Comparison of ENCODE assay signal across 17 mouse cellular contexts in genomic region chr13:120277837-120278236, GRCm38 (mm10). TPM values are rescaled to one million over a fixed set of nuclear protein-coding genes. Genes with fewer than 3 reads are reported as not detected.
"Had no signal": no experiment of that assay in that cellular context is flagged by ENCODE, and none has a peak within 500 bp of the region (broad histone marks: within the 10 kb centered on the region; RNA-seq: fewer than 3 reads in every experiment).

No protein-coding gene starts in this region.

RNA-seq across cellular contexts. Expression of gene AF067061, which starts 14.9 kb away (rescaled TPM):
- total RNA-seq: layer of hippocampus, adult 18-20 months; layer of hippocampus, postnatal 25 days; left cerebral cortex, adult 18-20 months; left cerebral cortex, postnatal 25 days had no signal
- polyA plus RNA-seq: kidney, embryonic 16.5 days; limb, embryonic 10.5 days; limb, embryonic 13.5 days; liver, embryonic 13.5 days; lung, embryonic 15.5 days; midbrain, embryonic 10.5 days; midbrain, embryonic 13.5 days; midbrain, embryonic 16.5 days; neural tube, embryonic 11.5 days; neural tube, embryonic 14.5 days; stomach, embryonic 14.5 days; stomach, postnatal 0 days had no signal

RNA-seq across cellular contexts. Expression of gene BC147527, which starts 22.4 kb away (rescaled TPM):
- total RNA-seq: layer of hippocampus, adult 18-20 months; layer of hippocampus, postnatal 25 days; left cerebral cortex, adult 18-20 months; left cerebral cortex, postnatal 25 days had no signal
- polyA plus RNA-seq: kidney, embryonic 16.5 days; limb, embryonic 10.5 days; midbrain, embryonic 16.5 days; neural tube, embryonic 11.5 days; neural tube, embryonic 14.5 days had no signal

RNA-seq across cellular contexts. Expression of gene Tcstv3, which starts 38.8 kb away (rescaled TPM):
- total RNA-seq: layer of hippocampus, adult 18-20 months; layer of hippocampus, postnatal 25 days; left cerebral cortex, adult 18-20 months; left cerebral cortex, postnatal 25 days had no signal
- polyA plus RNA-seq: kidney, embryonic 16.5 days; limb, embryonic 10.5 days; limb, embryonic 13.5 days; liver, embryonic 13.5 days; lung, embryonic 15.5 days; midbrain, embryonic 10.5 days; midbrain, embryonic 13.5 days; midbrain, embryonic 16.5 days; neural tube, embryonic 11.5 days; neural tube, embryonic 14.5 days; stomach, embryonic 14.5 days; stomach, postnatal 0 days; thymus, adult 2 months had no signal

RNA-seq across cellular contexts. Expression of gene Gm21731, which starts 38.9 kb away (rescaled TPM):
- total RNA-seq: layer of hippocampus, adult 18-20 months; layer of hippocampus, postnatal 25 days; left cerebral cortex, adult 18-20 months; left cerebral cortex, postnatal 25 days had no signal
- polyA plus RNA-seq: kidney, embryonic 16.5 days; limb, embryonic 10.5 days; limb, embryonic 13.5 days; liver, embryonic 13.5 days; lung, embryonic 15.5 days; midbrain, embryonic 10.5 days; midbrain, embryonic 13.5 days; midbrain, embryonic 16.5 days; neural tube, embryonic 11.5 days; neural tube, embryonic 14.5 days; stomach, embryonic 14.5 days; stomach, postnatal 0 days; thymus, adult 2 months had no signal
